Mouse (Mus musculus): ENCODE results near the gene Kctd13. TPM values are rescaled to one million over a fixed set of nuclear protein-coding genes. Genes with fewer than 3 reads are reported as not detected.
A peak's percentile ranks its signal among the peaks of the same experiment; 100 is the strongest.

Kctd13 gene
- total RNA-seq, 2 experiments from 2014 or later = 140 to 145 TPM

GRCm38 (mm10) chr7:126976878-126977459, 48.3 kb downstream of the Kctd13 start:
- no peak for DNase-seq (ENCODE audit: low spot score in 2 of 2)

DNA sequence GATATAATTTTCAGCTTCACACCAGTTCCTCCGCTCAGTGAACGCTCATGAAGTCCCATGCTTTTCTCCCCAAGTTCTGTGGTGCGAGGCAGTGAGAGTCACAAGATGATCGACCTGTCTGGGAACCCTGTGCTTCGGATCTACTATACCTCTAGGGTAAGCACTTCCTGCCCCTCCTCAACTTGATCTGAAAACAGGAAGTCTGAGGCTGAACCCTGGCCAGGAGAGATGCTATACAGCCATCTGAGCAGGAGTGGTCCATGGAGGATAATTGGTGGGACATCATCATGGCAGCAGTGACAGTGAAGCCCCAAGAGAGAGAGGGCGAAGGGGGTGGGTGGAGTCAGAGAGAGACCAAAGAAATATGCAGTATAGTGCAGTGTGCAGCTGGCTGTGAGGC, 50.2 kb downstream of the Kctd13 start:
- no peak for DNase-seq (ENCODE audit: low spot score in 2 of 2)

DNA sequence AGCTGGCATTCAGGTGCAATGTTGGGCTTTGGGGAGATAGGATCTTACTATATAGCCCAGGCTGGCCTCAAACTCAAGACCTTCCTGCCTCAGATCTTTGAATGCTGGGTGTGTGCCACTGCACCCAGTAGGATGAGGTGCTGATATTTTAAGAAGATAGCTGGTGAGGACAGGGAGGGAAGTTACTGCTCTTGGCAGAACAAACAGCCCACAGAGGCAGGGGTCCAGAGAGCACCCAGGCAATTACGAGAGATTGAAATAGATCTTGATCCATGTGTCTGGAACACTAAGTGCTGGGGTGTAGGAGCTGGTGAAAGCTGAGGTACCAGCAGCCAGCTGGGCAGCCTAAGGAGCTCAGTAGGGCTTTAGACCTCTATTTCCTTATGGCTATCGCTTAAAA, 52.9 kb downstream of the Kctd13 start:
- no peak for DNase-seq (ENCODE audit: low spot score in 2 of 2)

DNA sequence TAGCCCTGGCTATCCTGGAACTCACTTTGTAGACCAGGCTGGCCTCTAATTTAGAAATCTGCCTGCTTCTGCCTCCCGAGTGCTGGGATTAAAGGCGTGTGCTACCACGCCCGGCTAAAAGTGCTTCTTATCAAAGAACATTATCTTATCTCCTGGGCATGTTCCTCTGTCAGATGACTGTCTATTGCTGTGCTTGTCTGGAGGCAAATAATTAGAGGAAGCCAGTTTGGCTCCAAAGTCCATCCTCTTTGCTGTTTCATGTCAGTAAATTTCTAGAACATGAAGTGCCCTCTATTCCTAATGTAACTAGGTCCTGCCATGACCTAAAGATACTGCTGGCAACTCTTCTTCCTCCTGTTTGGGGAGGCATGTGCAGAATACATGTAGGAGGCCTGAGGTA, 53.4 kb downstream of the Kctd13 start:
- no peak for DNase-seq (ENCODE audit: low spot score in 2 of 2)

- no peak for DNase-seq (ENCODE audit: low spot score in 2 of 2)
These were observed 54.4 kb downstream of the Kctd13 start for GRCm38 (mm10) chr7:126983113-126983512.

GRCm38 (mm10) chr7:126984667-126985444, 56.2 kb downstream of the Kctd13 start:
- DNase-seq (ENCODE audit: low spot score in 2 of 2) = no peak

- peak; percentile 26 to 43 for DNase-seq (ENCODE audit: low spot score in 2 of 2)
These were observed 57.6 kb downstream of the Kctd13 start for GRCm38 (mm10) chr7:126986319-126986718.

DNA sequence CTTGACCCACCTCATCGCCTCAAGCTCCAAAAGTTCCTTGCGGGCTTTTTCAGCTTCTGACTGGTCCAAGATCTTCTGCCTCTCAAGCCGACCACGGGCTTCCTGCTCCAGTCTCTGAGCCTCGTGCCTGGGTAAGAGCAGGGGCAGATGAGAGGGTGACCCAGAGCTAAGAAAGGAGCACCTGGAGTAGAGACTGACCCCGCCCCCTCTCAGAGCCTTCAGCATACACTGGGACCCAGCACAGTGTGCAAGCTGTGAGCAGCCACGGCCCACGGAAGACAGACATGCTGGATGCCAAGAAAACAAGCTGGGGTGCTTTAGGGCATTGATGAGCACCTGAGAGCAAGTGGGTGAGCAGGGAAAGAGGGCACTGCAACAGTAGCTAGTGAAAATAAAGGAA, 60.1 kb downstream of the Kctd13 start:
- no peak for DNase-seq (ENCODE audit: low spot score in 2 of 2)

Other genes starting within 250 kb of the Kctd13 start
- gene Bola2, start 233.5 kb upstream of the Kctd13 start, total RNA-seq (2021) = 100 to 1,000 TPM; 119 to 129 TPM
- gene Slx1b, start 233.1 kb upstream of the Kctd13 start, total RNA-seq (2021) = 10 to 100 TPM; 16.2 to 19.8 TPM
- 100 to 1,000 TPM; 131 to 141 TPM for gene Coro1a, start 221.1 kb upstream of the Kctd13 start, total RNA-seq (2021)
- gene Mapk3, start 169.3 kb upstream of the Kctd13 start, total RNA-seq (2021) = 100 to 1,000 TPM; 137 to 142 TPM
- gene Gdpd3, start 162.5 kb upstream of the Kctd13 start, total RNA-seq (2021) = 1 to 10 TPM; 2.2 to 2.5 TPM
- 100 to 1,000 TPM; 195 to 196 TPM for gene Ypel3, start 151.9 kb upstream of the Kctd13 start, total RNA-seq (2021)
- under 1 TPM; 0.53 to 0.57 TPM for gene Tbx6, start 147.4 kb upstream of the Kctd13 start, total RNA-seq (2021)
- gene Ppp4c, start 136.4 kb upstream of the Kctd13 start, total RNA-seq (2021) = 10 to 100 TPM; 49.0 to 51.8 TPM
- 100 to 1,000 TPM; 109 to 112 TPM for gene Fam57b, start 131.2 kb upstream of the Kctd13 start, total RNA-seq (2021)
- gene 4930451I11Rik, start 97.2 kb upstream of the Kctd13 start, total RNA-seq (2021) = not detected
- 10 to 100 TPM; 22.8 to 25.8 TPM for gene Doc2a, start 81.5 kb upstream of the Kctd13 start, total RNA-seq (2021)
- gene Hirip3, start 66.9 kb upstream of the Kctd13 start, total RNA-seq (2021) = 10 to 100 TPM; 27.6 to 34.7 TPM
- gene Ino80e, start 66.5 kb upstream of the Kctd13 start, total RNA-seq (2021) = 10 to 100 TPM; 46.1 to 50.1 TPM
- gene Taok2, start 44.2 kb upstream of the Kctd13 start, total RNA-seq (2021) = 100 to 1,000 TPM; 141 to 147 TPM
- gene Tmem219, start 6.0 kb upstream of the Kctd13 start, total RNA-seq (2021) = 10 to 100 TPM; 25.2 to 27.5 TPM
- gene Asphd1, start 20.7 kb downstream of the Kctd13 start, total RNA-seq (2021) = 10 to 100 TPM; 35.2 to 38.6 TPM
- 100 to 1,000 TPM; 316 to 335 TPM for gene Sez6l2, start 21.7 kb downstream of the Kctd13 start, total RNA-seq (2021)
- 100 to 1,000 TPM; 159 to 165 TPM for gene Cdipt, start 47.0 kb downstream of the Kctd13 start, total RNA-seq (2021)
- under 1 TPM; 0.30 to 0.79 TPM for gene Cdiptos, start 47.2 kb downstream of the Kctd13 start, total RNA-seq (2021)
- 1 to 10 TPM; 5.8 to 6.3 TPM for gene Mvp, start 85.7 kb downstream of the Kctd13 start, total RNA-seq (2021)
- gene Pagr1b, start 87.6 kb downstream of the Kctd13 start, total RNA-seq (2021) = 1 to 10 TPM in 1 of 2 experiments, not detected in 1; 2.0 TPM
- 10 to 100 TPM; 21.2 to 27.3 TPM for gene Pagr1a, start 88.5 kb downstream of the Kctd13 start, total RNA-seq (2021)
- gene Gm42742, start 92.2 kb downstream of the Kctd13 start, total RNA-seq (2021) = 10 to 100 TPM; 34.0 to 35.5 TPM
- gene Prrt2, start 92.3 kb downstream of the Kctd13 start, total RNA-seq (2021) = 100 to 1,000 TPM; 184 to 201 TPM
- 100 to 1,000 TPM; 270 to 285 TPM for gene Maz, start 98.2 kb downstream of the Kctd13 start, total RNA-seq (2021)
- gene Kif22, start 113.6 kb downstream of the Kctd13 start, total RNA-seq (2021) = 10 to 100 TPM; 11.1 to 15.3 TPM
- gene Zg16, start 158.4 kb downstream of the Kctd13 start, total RNA-seq (2021) = not detected
- gene AI467606, start 162.5 kb downstream of the Kctd13 start, total RNA-seq (2021) = 1 to 10 TPM; 1.1 to 2.7 TPM
- gene Qprt, start 193.3 kb downstream of the Kctd13 start, total RNA-seq (2021) = under 1 TPM; 0.19 to 0.76 TPM
- gene Spn, start 208.9 kb downstream of the Kctd13 start, total RNA-seq (2021) = under 1 TPM; 0.65 to 0.95 TPM